In the genomic region with DNA sequence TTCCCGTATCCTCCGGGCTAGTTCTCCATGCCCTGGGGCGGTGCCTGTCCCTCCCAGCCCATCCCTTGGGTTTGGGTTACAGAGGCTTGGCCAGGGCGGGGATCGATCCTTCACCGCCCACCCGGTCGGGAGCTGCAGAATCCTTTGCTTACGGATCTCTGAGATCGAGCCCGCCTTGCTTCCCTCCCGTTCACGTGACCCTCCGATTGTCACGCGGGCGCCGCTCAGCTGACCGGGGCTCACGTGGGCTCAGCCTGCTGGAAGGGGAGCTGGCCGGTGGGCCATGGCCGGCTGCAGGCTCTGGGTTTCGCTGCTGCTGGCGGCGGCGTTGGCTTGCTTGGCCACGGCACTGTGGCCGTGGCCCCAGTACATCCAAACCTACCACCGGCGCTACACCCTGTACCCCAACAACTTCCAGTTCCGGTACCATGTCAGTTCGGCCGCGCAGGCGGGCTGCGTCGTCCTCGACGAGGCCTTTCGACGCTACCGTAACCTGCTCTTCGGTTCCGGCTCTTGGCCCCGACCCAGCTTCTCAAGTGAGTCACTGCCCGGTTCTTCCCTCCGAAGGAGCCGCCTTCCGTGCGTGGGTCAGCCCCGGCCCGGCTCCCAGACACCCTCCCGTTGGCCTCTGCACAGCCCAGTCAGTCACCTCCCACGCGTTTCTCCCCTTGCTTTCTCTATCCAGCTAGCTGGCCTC, we compare ENCODE assay signal across 1 mouse cellular context.
A peak's percentile ranks its signal among the peaks of the same experiment; 100 is the strongest.
TF ChIP-seq lines count a peak whose summit lies in the region.

Gene Hexa (plus strand): TSS at position 100 of the 697 bp plus-strand sequence.
Gene Tmem202 (minus strand): TSS at position 407 of the 697 bp plus-strand sequence.

TF ChIP-seq in MEL, 35 proteins besides CTCF, POLR2A, EP300 and RAD21 (continued from another document):
- TF ChIP-seq MYC (IDR thresholded peaks at IDR 0.05; ENCODE audit: low read depth, low read length) (peak; percentile 82), HCFC1 (IDR thresholded peaks at IDR 0.05; ENCODE audit: low read depth, low read length) (peak; percentile 81), ZC3H11A (IDR thresholded peaks at IDR 0.05; ENCODE audit: low read depth, low read length) (no peak), CHD2 (IDR thresholded peaks at IDR 0.05; ENCODE audit: low read length) (no peak)
TF ChIP-seq in MEL: peak in this region for 19.
